Mouse (Mus musculus): ENCODE results near the gene Get4.

Gene Get4

DNA sequence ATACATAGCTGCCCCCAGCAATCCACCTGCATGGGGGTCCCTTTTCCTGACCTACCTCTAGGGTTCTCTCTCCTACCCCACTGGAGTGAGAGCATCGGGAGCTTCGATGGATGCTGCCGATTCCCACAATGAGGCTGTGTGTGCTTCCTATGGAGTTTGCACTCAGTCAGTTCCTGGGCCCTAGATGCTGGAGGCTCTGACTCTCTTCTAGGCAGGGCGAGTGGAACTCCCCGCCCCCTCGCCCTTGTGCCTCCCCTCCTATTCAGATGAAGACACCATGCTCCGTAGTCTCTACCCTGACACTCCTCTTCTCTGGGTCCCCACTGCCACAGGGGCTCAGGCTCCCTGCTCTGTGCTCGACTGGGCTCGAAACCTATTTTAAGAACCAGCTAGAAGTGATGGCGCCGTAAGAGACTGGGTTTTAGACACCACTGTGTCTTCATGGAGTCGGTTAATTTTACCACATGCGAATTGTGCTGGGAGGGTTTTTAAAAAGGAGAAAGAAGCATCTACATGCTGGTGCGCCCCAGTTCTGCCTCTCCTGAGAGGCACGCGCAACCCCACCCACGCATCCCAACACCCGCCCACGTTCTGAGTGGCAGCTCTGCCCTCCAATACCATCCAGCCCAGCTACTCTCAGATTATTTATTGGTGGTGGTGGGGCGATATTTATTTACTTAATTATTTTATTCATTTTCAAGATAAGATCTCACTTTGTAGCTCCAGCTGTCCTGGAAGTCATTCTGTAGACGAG, 65.8 kb downstream of the Get4 start:
- DNase-seq (ENCODE audit: low read depth, low spot score), result no peak
